Mouse (Mus musculus) lung, embryonic 14.5 days (tissue): Measurements from ENCODE around the gene Sptbn1. TPM values are rescaled to one million over a fixed set of nuclear protein-coding genes. Genes with fewer than 3 reads are reported as not detected.
A peak's percentile ranks its signal among the peaks of the same experiment; 100 is the strongest.

Source experiments
- ATAC-seq: fragments of 200-750 bp; cut with Nextera tagmentation; 2 replicates; pipeline ENCODE4 v1.8.0; 2017; ENCODE audit warnings: mild to moderate bottlenecking, moderate TSS enrichment, moderate library complexity; ENCODE audit not compliant: insufficient read depth
- DNase-seq: peaks from one replicate; pipeline ENCODE4 v3.0.0-alpha.2; 2015
- H3K27ac ChIP-seq: fragments of 300-500 bp; sonication (generic); 2 replicates; pipeline ENCODE4 v1.5.1; 2014; ENCODE audit warnings: low read depth, mild to moderate bottlenecking, moderate library complexity
- H3K27me3 ChIP-seq: fragments of 300-500 bp; sonication (generic); 2 replicates; pipeline ENCODE4 v1.6.1; 2014; ENCODE audit warnings: low read length, control low read depth; ENCODE audit not compliant: insufficient read depth
- H3K36me3 ChIP-seq: fragments of 300-500 bp; sonication (generic); 2 replicates; pipeline ENCODE4 v1.6.1; 2014; ENCODE audit warnings: control low read depth; ENCODE audit not compliant: insufficient read depth
- H3K4me1 ChIP-seq: fragments of 300-500 bp; sonication (generic); 2 replicates; pipeline ENCODE4 v1.6.1; 2014; ENCODE audit warnings: antibody characterized with exemption, control low read depth; ENCODE audit not compliant: insufficient read depth
- H3K4me2 ChIP-seq: fragments of 300-500 bp; sonication (generic); 2 replicates; pipeline ENCODE4 v1.6.1; 2014; ENCODE audit warnings: mild to moderate bottlenecking
- H3K4me3 ChIP-seq: fragments of 300-500 bp; sonication (generic); 2 replicates; pipeline ENCODE4 v1.5.1; 2014; ENCODE audit warnings: low read depth, low read length
- H3K9ac ChIP-seq: fragments of 300-500 bp; sonication (generic); 2 replicates; pipeline ENCODE4 v1.6.1; 2014
- H3K9me3 ChIP-seq: fragments of 300-500 bp; sonication (generic); 2 replicates; pipeline ENCODE4 v1.6.1; 2016; ENCODE audit warnings: low read depth, low read length, control low read depth
- CTCF ChIP-seq: IDR thresholded peaks from 2 replicates; pipeline ENCODE4 v1.5.1; 2016; ENCODE audit warnings: antibody characterized with exemption, low read depth
- WGBS: fragments of 180-500 bp; shearing (Covaris S2); extraction: QIAGEN DNeasy Blood & Tissue Kit; methylation state at CpG from one replicate; pipeline ENCODE4 v1.1.7; 2014; 5-methylcytosine and 5-hydroxymethylcytosine counted together
- polyA plus RNA-seq: library from polyadenylated mRNA; unstranded; fragments of >200 nt; fragmentation: Nextera tagmentation; extraction: Ambion mirVana; gene quantifications from 2 replicates; pipeline ENCODE4 v1.2.1, GENCODE M21; 2014

The Sptbn1 gene
- polyA plus RNA-seq, 1 experiment from 2014 or later: 168 TPM

- no peak overlapping the region for H3K9ac ChIP-seq
- no peak for TF ChIP-seq CTCF
- no peaks in the 10 kb centered on the region for H3K27me3 ChIP-seq
- no peaks in the 10 kb centered on the region for H3K9me3 ChIP-seq
- peaks cover 3% of the 10 kb centered on the region for H3K4me1 ChIP-seq
- H3K36me3 ChIP-seq: no peaks in the 10 kb centered on the region
- peak; percentile 53; the same call in 1 of the 2 replicates for ATAC-seq
- WGBS: 58% methylated on average over 2 of the region's 2 CpGs
- no peak overlapping the region for H3K4me3 ChIP-seq
- DNase-seq: no peak
- no peak overlapping the region for H3K4me2 ChIP-seq
- peak overlapping the region; percentile 70 for H3K27ac ChIP-seq
Measured at GRCm38 (mm10) chr11:30184527-30184926, 83.4 kb downstream of the Sptbn1 start.

GRCm38 (mm10) chr11:30182716-30183411 lies 85.1 kb downstream of the Sptbn1 start:
- peak overlapping the region; percentile 64 for H3K27ac ChIP-seq
- no peaks in the 10 kb centered on the region for H3K27me3 ChIP-seq
- no peaks in the 10 kb centered on the region for H3K9me3 ChIP-seq
- TF ChIP-seq CTCF: no peak
- no peak overlapping the region for H3K4me3 ChIP-seq
- WGBS: 73% methylated on average over 8 of the region's 8 CpGs
- no peak overlapping the region for H3K9ac ChIP-seq
- peaks cover 3% of the 10 kb centered on the region for H3K4me1 ChIP-seq
- no peak overlapping the region for H3K4me2 ChIP-seq
- DNase-seq: no peak
- ATAC-seq: peak; percentile 11; the same call in 1 of the 2 replicates
- H3K36me3 ChIP-seq: no peaks in the 10 kb centered on the region

DNA sequence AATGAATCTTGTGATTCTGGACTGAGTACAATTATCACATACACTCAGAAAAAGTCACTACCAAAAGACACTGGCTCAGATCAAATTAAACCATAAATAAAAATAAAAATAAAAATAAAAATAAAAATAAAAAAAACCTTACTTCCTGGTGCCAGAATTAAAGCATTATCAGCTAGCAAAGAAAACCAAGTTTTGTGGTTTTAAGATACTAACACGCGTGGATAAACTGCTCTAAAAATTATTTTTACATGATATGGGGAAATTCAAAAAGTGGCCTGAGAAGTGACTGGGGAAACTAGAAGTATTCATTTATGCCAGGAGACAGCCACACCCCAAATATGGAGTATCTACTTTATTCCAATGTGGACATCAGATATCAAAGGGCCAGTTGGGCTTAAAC lies 89.8 kb downstream of the Sptbn1 start:
- TF ChIP-seq CTCF: no peak
- Histone ChIP-seq H3K4me2 (no peak overlapping the region), H3K27ac (no peak overlapping the region), H3K27me3 (no peaks in the 10 kb centered on the region), H3K9me3 (no peaks in the 10 kb centered on the region), H3K4me1 (no peaks in the 10 kb centered on the region; the same call in none of the 2 replicates), H3K4me3 (no peak overlapping the region), H3K36me3 (no peaks in the 10 kb centered on the region), H3K9ac (no peak overlapping the region)
- WGBS: 86% methylated on average over 2 of the region's 2 CpGs
- ATAC-seq: no peak
- DNase-seq: no peak

DNA sequence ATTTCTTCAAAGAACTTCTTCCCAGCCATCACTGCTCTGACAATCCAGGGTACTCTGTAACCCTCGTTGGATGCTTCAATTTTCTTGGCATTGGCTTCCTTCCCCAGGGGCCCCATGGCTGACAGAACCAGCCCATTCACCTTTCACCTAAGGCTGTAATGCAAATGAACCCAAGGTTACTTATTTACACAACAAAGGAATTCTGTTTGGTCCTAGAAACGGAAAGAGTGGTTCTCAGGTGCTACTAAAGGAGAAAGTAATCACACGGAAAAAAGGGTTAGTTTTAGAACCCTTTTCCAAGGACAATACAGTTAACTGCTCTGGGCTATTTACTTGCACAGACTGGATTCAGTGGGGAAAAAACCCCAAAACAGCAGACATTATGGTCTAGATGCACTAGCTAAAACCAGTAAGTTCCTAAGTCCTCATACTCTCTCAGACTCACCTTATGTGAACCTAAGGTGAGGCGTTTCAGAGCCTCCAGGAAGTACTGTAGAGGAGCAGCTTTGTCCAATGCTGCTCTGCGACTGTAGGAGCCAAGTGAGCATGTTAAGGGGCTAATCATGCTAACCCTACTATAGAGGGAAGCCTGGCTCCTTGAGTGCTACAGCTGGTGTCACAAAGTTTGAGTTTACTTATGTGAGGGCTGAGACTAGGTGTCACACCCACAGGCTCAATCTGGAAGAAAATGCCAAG lies 90.7 kb downstream of the Sptbn1 start:
- Histone ChIP-seq H3K4me1 (no peaks in the 10 kb centered on the region; the same call in none of the 2 replicates), H3K9ac (no peak overlapping the region), H3K27me3 (no peaks in the 10 kb centered on the region), H3K27ac (no peak overlapping the region), H3K36me3 (no peaks in the 10 kb centered on the region), H3K9me3 (no peaks in the 10 kb centered on the region), H3K4me2 (no peak overlapping the region), H3K4me3 (no peak overlapping the region)
- DNase-seq (no peak), ATAC-seq (no peak)
- no peak for TF ChIP-seq CTCF
- WGBS: 43% methylated on average over 5 of the region's 5 CpGs

DNA sequence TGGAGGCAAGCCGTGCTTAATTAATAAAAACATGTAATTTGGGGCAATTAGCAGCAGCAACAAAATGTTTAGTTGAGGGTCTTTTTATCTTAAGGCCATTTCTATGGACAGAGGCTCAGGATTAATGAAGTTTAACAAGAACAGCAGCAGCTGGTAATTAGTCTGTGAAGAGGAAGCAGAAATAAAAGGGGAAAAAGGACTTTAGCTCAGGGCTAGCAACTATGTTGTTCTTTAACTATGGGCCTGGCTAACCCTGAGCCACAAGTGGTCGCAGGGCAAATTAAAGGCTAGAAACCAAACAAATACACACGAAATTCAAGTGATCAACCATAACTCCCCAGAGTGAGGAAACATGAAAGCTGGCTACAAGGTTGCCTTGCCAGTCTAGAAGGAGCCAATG lies 91.9 kb downstream of the Sptbn1 start:
- ATAC-seq: no peak
- no peak overlapping the region for H3K27ac ChIP-seq
- no peak for TF ChIP-seq CTCF

GRCm38 (mm10) chr11:30175623-30176022 lies 92.4 kb downstream of the Sptbn1 start:
- no peak overlapping the region for H3K4me3 ChIP-seq
- no peak overlapping the region for H3K4me2 ChIP-seq
- no peaks in the 10 kb centered on the region; the same call in 1 of the 2 replicates for H3K4me1 ChIP-seq
- no peaks in the 10 kb centered on the region for H3K9me3 ChIP-seq
- no peak for TF ChIP-seq CTCF
- no peaks in the 10 kb centered on the region for H3K36me3 ChIP-seq
- no peaks in the 10 kb centered on the region for H3K27me3 ChIP-seq
- H3K9ac ChIP-seq: no peak overlapping the region
- 36% methylated on average over 1 of the region's 1 CpGs for WGBS
- H3K27ac ChIP-seq: no peak overlapping the region
- no peak for DNase-seq
- ATAC-seq: no peak

More for the DNA sequence above, 91.9 kb downstream of the Sptbn1 start:
- no peaks in the 10 kb centered on the region for H3K27me3 ChIP-seq
- H3K36me3 ChIP-seq: no peaks in the 10 kb centered on the region
- no peak overlapping the region for H3K4me3 ChIP-seq
- no peak overlapping the region for H3K4me2 ChIP-seq
- no peaks in the 10 kb centered on the region for H3K9me3 ChIP-seq
- H3K4me1 ChIP-seq: no peaks in the 10 kb centered on the region; the same call in none of the 2 replicates
- no peak overlapping the region for H3K9ac ChIP-seq
- DNase-seq: no peak
- WGBS: 74% methylated on average over 3 of the region's 3 CpGs

DNA sequence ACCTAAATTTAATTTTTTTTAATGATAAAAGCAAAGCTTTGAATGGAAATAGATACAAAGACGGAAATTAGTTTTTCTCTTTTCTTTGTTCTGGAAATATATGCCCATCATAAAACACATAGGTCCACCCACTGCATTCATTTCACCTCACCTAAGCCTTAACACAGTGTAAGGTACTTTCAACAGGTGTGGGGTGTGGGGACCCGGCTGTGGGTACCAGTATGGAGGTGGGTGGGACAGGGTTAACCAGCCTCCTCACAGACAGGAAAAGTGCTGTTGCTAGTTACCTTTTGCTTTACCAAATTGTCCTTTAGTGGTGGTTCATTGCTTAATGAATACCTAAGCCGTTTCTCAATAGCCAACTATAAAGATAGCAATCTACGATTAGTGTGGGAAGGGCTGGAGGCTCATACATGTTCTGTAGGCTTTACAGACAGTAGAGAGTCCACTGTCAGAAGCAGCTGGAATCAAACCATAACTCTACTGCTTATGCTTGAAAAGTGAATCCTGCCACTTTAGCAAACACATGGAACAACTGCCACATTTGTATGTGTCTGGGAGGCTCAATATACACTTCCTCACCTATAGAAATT lies 96.3 kb downstream of the Sptbn1 start:
- DNase-seq (no peak), ATAC-seq (no peak)
- Histone ChIP-seq H3K4me3 (no peak overlapping the region), H3K9ac (no peak overlapping the region), H3K27me3 (no peaks in the 10 kb centered on the region), H3K27ac (no peak overlapping the region), H3K9me3 (no peaks in the 10 kb centered on the region), H3K4me2 (no peak overlapping the region), H3K4me1 (peaks cover 4% of the 10 kb centered on the region; the same call in 1 of the 2 replicates), H3K36me3 (no peaks in the 10 kb centered on the region)
- 90% methylated on average over 4 of the region's 4 CpGs for WGBS
- no peak for TF ChIP-seq CTCF
